Mouse (Mus musculus) CH12.LX (cell line): Measurements from ENCODE around the gene Ly6g6d.

Experiments
- KAT2A ChIP-seq: IDR thresholded peaks from 2 replicates; pipeline ENCODE4 v1.6.1; 2012; ENCODE audit warnings: low read length, improper control_type of control experiment, inconsistent platforms; ENCODE audit not compliant: insufficient replicate concordance
- MAZ ChIP-seq: IDR thresholded peaks from 2 replicates; pipeline ENCODE4 v1.6.1; 2012; ENCODE audit warnings: low read depth, mild to moderate bottlenecking, inconsistent platforms, low read length, improper control_type of control experiment, moderate library complexity
- MYC ChIP-seq: IDR thresholded peaks from 2 replicates; pipeline ENCODE4 v1.6.1; 2011; ENCODE audit warnings: low read depth, mild to moderate bottlenecking, improper control_type of control experiment, low read length

- TF ChIP-seq MAZ (no peak), KAT2A (no peak), MYC (0 out of 2 replicates have a peak, but pooled peaks have one; percentile 8)
These were observed 50.4 kb downstream of the Ly6g6d start, which contains the start of gene Sapcd1 for GRCm38 (mm10) chr17:35027277-35028068.
